Mouse (Mus musculus) intestine, embryonic 16.5 days (tissue): ENCODE results near the gene Pdcd10. TPM values are rescaled to one million over a fixed set of nuclear protein-coding genes. Genes with fewer than 3 reads are reported as not detected.

Experiments
- ATAC-seq: fragments of 200-750 bp; cut with Nextera tagmentation; 2 replicates; pipeline ENCODE4 v1.8.0; 2017; ENCODE audit warnings: moderate TSS enrichment, moderate library complexity
- H3K27ac ChIP-seq: fragments of 300-500 bp; sonication (generic); 2 replicates; pipeline ENCODE4 v1.5.1; 2014; ENCODE audit warnings: mild to moderate bottlenecking, low read length
- H3K27me3 ChIP-seq: fragments of 300-500 bp; sonication (generic); replicated peaks from 2 replicates; pipeline ENCODE4 v1.6.1; 2014; ENCODE audit warnings: low read length, control low read depth, mixed read lengths; ENCODE audit not compliant: control insufficient read depth, insufficient read depth
- H3K36me3 ChIP-seq: fragments of 300-500 bp; sonication (generic); 2 replicates; pipeline ENCODE4 v1.6.1; 2014; ENCODE audit warnings: low read length, control low read depth; ENCODE audit not compliant: control insufficient read depth, insufficient read depth
- H3K4me1 ChIP-seq: fragments of 300-500 bp; sonication (generic); 2 replicates; pipeline ENCODE4 v1.6.1; 2014; ENCODE audit warnings: low read length, control low read depth, mixed read lengths; ENCODE audit not compliant: control insufficient read depth, insufficient read depth
- H3K4me2 ChIP-seq: fragments of 300-500 bp; sonication (generic); 2 replicates; pipeline ENCODE4 v1.6.1; 2014; ENCODE audit warnings: low read depth, low read length, control low read depth
- H3K4me3 ChIP-seq: fragments of 300-500 bp; sonication (generic); 2 replicates; pipeline ENCODE4 v1.5.1; 2014; ENCODE audit warnings: mild to moderate bottlenecking, low read length
- H3K9ac ChIP-seq: fragments of 300-500 bp; sonication (generic); 2 replicates; pipeline ENCODE4 v1.6.1; 2014; ENCODE audit warnings: low read depth, low read length
- H3K9me3 ChIP-seq: fragments of 300-500 bp; sonication (generic); 2 replicates; pipeline ENCODE4 v1.6.1; 2016; ENCODE audit warnings: low read length, control low read depth; ENCODE audit not compliant: control insufficient read depth
- WGBS: fragments of 180-500 bp; shearing (Covaris S2); extraction: QIAGEN DNeasy Blood & Tissue Kit; methylation state at CpG from one replicate; pipeline ENCODE4 v1.1.7; 2014; 5-methylcytosine and 5-hydroxymethylcytosine counted together
- polyA plus RNA-seq: library from polyadenylated mRNA; unstranded; fragments of >200 nt; fragmentation: Nextera tagmentation; extraction: Ambion mirVana; gene quantifications from 2 replicates; pipeline ENCODE4 v1.2.1, GENCODE M21; 2015

Pdcd10 gene
- polyA plus RNA-seq, result 74.2 and 79.9 TPM in 2 replicates

DNA sequence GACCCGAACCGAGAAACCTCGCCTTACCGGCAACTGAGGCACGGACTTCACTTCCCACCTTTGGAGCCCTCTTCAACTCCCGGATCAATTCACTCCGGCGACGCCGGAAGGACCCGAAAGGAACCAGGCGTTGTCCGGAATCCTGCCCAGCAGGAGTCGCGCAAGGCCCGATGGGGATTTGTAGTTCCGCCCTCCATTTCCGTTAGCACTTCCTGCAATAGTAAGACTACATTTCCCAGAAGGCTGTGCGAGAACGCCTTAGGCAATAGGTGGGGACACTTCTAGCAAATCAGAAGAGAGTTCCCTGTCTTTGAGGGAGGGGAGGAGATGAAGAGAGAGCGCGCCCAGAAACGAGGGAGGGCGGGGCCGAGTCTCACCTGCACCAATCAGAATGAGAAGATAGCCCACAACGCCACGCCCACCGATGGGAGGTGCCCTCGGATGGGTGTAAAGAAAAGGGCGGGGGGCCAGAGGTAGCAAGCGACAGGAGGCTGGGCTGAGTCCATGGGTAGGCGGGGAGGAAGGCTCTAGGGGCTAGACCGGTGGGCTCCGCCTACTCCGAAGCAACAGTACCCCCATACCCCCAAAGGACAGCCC lies at the start of gene Pdcd10:
TSS of gene Pdcd10 (minus strand) at position 162 of the 597 bp plus-strand sequence.
- Histone ChIP-seq H3K4me1 (peaks cover 3% of the 10 kb centered on the region), H3K36me3 (no peaks in the 10 kb centered on the region), H3K9me3 (no peaks in the 10 kb centered on the region), H3K4me2 (peak within 1 kb of the TSS; percentile 61), H3K4me3 (peak within 1 kb of the TSS; percentile 98), H3K9ac (peak within 1 kb of the TSS; percentile 92), H3K27ac (peak within 1 kb of the TSS; percentile 84), H3K27me3 (no peaks in the 10 kb centered on the region)
- ATAC-seq, result peak; percentile 97
- under 1% methylated on average over 35 of the region's 35 CpGs for WGBS

DNA sequence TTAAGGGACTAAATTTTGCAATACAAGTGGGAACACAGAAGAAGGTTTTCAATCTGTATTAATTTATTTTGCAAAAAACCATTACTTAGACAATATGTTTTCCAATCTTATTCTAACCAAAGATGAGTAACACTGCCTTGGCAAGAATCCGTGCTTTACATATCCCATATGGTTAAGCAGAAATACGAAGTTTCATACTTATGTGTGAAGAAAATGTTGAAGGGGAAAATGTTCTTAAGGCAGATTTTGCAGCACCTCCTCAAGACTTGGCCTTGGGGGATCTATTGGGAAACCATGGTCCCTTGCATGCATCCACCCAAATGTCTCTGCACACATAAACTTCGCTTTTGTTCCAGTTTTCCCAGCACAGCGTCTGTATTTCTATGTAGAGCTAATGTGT lies 28.2 kb upstream of the Pdcd10 start:
- 89% methylated on average over 4 of the region's 4 CpGs for WGBS
- no peak for ATAC-seq
- Histone ChIP-seq H3K4me3 (no peak overlapping the region), H3K9ac (no peak overlapping the region), H3K27me3 (no peaks in the 10 kb centered on the region), H3K27ac (no peak overlapping the region), H3K4me1 (no peaks in the 10 kb centered on the region), H3K4me2 (no peak overlapping the region), H3K36me3 (no peaks in the 10 kb centered on the region), H3K9me3 (no peaks in the 10 kb centered on the region)

DNA sequence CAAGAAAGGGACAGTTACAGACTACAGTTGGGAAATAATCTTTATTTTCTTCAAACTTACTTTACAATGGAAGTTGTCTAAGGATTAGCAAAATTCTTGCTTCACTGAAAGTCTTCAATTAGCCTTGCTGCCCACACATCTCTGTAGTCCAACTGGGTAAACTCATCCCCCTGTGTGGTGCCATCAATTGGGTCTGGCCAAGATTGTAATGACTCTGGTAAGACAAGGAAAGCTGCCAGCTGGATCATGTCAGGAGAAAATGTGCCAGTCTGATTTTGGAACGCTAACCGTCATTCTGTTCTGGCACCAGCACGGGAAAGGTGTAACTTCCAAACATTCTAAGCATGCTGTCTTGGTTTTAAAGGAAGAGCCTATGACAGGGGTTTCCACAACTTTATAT lies 26.6 kb upstream of the Pdcd10 start:
- Histone ChIP-seq H3K27me3 (no peaks in the 10 kb centered on the region), H3K4me3 (no peak overlapping the region), H3K9me3 (no peaks in the 10 kb centered on the region), H3K4me2 (no peak overlapping the region), H3K4me1 (no peaks in the 10 kb centered on the region), H3K9ac (no peak overlapping the region), H3K36me3 (no peaks in the 10 kb centered on the region), H3K27ac (no peak overlapping the region)
- 84% methylated on average over 3 of the region's 3 CpGs for WGBS
- ATAC-seq, result no peak

DNA sequence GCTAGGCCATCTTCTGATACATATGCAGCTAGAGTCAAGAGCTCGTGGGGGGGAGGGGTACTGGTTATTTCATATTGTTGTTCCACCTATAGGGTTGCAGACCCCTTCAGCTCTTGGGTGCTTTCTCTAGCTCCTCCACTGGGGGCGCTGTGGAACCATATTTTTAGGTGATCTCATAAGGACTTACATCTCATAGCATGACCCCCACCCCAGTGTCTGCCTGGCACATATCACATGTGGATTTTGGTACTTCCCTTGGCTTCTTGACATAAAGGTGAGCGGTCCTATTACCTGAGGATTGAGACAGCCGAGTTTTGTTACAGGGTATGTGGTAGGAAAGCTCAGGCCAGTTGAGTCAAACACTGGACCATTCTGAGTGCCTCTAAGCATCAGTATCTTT lies 22.7 kb upstream of the Pdcd10 start:
- Histone ChIP-seq H3K4me3 (no peak overlapping the region), H3K36me3 (no peaks in the 10 kb centered on the region), H3K9ac (no peak overlapping the region), H3K4me1 (no peaks in the 10 kb centered on the region), H3K4me2 (no peak overlapping the region), H3K9me3 (no peaks in the 10 kb centered on the region), H3K27ac (no peak overlapping the region), H3K27me3 (no peaks in the 10 kb centered on the region)
- WGBS, result 57% methylated on average over 4 of the region's 4 CpGs
- no peak for ATAC-seq

DNA sequence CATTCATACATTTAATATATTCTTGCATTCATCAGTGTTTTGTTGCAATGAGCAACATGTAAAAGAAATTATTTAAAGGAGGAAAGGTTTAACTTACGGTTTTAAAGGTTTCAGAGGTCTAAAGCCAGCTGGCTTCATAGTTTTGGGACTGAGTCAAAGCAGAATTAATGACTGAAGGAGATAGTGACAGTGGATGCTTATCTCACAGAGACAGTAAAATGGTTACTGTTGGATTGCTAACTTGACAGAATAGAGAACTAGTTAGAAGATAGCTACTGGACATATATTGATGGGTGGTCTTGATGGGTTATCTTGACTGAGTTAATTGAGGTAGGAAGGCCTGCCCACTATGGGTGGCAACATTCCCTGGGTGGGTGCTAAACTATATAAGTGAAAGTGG lies 18.9 kb upstream of the Pdcd10 start:
- Histone ChIP-seq H3K4me1 (no peaks in the 10 kb centered on the region), H3K4me3 (no peak overlapping the region), H3K4me2 (no peak overlapping the region), H3K36me3 (no peaks in the 10 kb centered on the region), H3K27ac (no peak overlapping the region), H3K9ac (no peak overlapping the region), H3K27me3 (no peaks in the 10 kb centered on the region), H3K9me3 (no peaks in the 10 kb centered on the region)
- 81% methylated on average over 1 of the region's 1 CpGs for WGBS
- no peak for ATAC-seq

- no peak overlapping the region for H3K27ac ChIP-seq
- H3K4me3 ChIP-seq, result no peak overlapping the region
- H3K27me3 ChIP-seq, result no peaks in the 10 kb centered on the region
- no peaks in the 10 kb centered on the region for H3K36me3 ChIP-seq
- H3K9me3 ChIP-seq, result no peaks in the 10 kb centered on the region
- 75% methylated on average over 2 of the region's 2 CpGs for WGBS
- H3K9ac ChIP-seq, result no peak overlapping the region
- H3K4me1 ChIP-seq, result no peaks in the 10 kb centered on the region
- H3K4me2 ChIP-seq, result no peak overlapping the region
- no peak for ATAC-seq
Observed at GRCm38 (mm10) chr3:75574074-75574473, 17.4 kb upstream of the Pdcd10 start.

DNA sequence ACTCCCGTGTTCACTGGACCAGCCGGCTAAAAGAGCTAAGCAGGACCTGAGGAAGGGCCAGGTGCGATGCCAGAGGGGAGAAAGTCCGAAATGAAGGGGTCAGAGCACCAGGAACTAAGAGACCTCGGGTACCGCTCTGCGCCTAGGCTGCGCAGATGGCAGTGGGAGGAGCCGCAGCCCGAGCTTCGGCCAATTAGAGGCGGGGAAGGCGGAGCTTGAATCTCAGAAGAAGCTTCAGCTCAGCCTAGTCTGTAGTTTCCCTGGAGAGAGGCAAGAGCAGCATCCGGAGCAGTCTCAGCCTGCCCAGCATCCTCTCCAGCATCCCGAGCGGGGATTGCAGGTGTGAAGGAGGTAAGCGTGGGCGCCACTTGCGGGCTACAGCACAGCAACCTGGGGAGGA lies 636 bp upstream of the Pdcd10 start, which contains the start of gene Serpini1:
TSS of gene Serpini1 (plus strand) at position 256 of the 400 bp plus-strand sequence.
- Histone ChIP-seq H3K36me3 (no peaks in the 10 kb centered on the region), H3K27me3 (no peaks in the 10 kb centered on the region), H3K9ac (peak within 1 kb of the TSS; percentile 92), H3K4me3 (peak within 1 kb of the TSS; percentile 98), H3K9me3 (no peaks in the 10 kb centered on the region), H3K27ac (peak within 1 kb of the TSS; percentile 84), H3K4me1 (peaks cover 3% of the 10 kb centered on the region), H3K4me2 (peak within 1 kb of the TSS; percentile 61)
- ATAC-seq, result peak; percentile 95
- under 1% methylated on average over 19 of the region's 19 CpGs for WGBS

DNA sequence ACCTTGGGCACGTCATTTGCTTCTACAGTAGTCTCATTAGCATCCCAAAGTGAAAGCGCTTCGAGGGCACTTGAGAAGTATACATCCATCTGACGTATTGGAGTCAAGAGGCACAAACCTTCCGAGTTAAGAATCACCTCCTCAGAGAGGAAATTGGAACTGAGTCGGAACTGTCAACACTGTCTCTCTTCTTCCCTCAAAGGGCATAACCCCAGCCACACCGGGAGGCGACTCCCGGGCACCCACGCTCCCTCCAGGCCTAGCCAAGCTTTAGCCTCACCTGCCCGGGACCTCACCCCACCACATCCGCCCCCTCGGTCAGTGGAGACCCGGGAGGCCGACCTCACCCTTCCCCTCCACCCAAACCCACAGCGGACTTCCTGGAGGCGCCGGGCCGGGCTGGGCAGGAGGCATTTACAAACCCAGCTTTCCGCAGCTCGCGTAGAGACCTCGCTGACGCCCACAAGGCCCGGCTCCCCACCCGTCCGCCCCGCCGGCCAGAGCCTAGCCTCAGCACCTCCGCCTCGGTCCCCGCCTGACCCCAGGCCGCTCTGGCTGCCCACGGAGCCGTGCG lies 448 bp downstream of the Pdcd10 start:
- under 1% methylated on average over 36 of the region's 36 CpGs for WGBS
- Histone ChIP-seq H3K9me3 (no peaks in the 10 kb centered on the region), H3K4me3 (peak overlapping the region; percentile 98), H3K27ac (peak overlapping the region; percentile 84), H3K9ac (peak overlapping the region; percentile 92), H3K4me1 (peaks cover 3% of the 10 kb centered on the region), H3K4me2 (peak overlapping the region; percentile 61), H3K36me3 (no peaks in the 10 kb centered on the region), H3K27me3 (no peaks in the 10 kb centered on the region)
- ATAC-seq, result peak; percentile 63

DNA sequence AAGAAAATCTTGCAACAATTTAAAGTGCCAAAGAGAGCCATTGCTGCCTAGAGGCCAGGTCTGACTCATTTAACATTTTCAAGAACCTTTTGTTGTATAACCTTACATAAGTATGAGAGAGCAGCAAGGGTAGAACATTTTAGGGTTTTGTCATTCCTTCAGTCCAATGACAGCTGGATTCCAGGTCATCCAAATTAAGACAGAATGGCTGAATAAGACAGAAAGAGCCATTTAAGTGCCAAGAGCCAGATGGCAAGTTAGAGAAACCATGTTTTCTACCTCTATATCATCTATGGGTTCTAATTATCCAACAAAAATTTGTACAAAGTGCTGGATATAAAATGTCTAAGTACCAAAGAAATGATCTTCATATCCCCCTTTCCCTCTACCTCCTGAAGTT lies 5.4 kb downstream of the Pdcd10 start:
- H3K27ac ChIP-seq, result no peak overlapping the region
- no peak for ATAC-seq
- peaks cover 3% of the 10 kb centered on the region for H3K4me1 ChIP-seq
- no peaks in the 10 kb centered on the region for H3K36me3 ChIP-seq
- no peak overlapping the region for H3K4me2 ChIP-seq
- H3K4me3 ChIP-seq, result no peak overlapping the region
- H3K27me3 ChIP-seq, result no peaks in the 10 kb centered on the region
- no peak overlapping the region for H3K9ac ChIP-seq
- H3K9me3 ChIP-seq, result no peaks in the 10 kb centered on the region

GRCm38 (mm10) chr3:75544287-75544686 lies 12.4 kb downstream of the Pdcd10 start:
- Histone ChIP-seq H3K4me1 (no peaks in the 10 kb centered on the region), H3K4me3 (no peak overlapping the region), H3K36me3 (no peaks in the 10 kb centered on the region), H3K9ac (no peak overlapping the region), H3K4me2 (no peak overlapping the region), H3K27ac (no peak overlapping the region), H3K27me3 (no peaks in the 10 kb centered on the region), H3K9me3 (no peaks in the 10 kb centered on the region)
- WGBS, result 86% methylated on average over 1 of the region's 1 CpGs
- no peak for ATAC-seq
